Mouse (Mus musculus): ENCODE data around the gene Ankdd1a.

Ankdd1a gene

GRCm38 (mm10) chr9:65502146-65502545 is 17.8 kb downstream of the Ankdd1a start:
- DNase-seq (ENCODE audit: low spot score) = peak; percentile 69

- DNase-seq (ENCODE audit: low spot score) = no peak
Measured at GRCm38 (mm10) chr9:65492851-65493250, 27.1 kb downstream of the Ankdd1a start.

GRCm38 (mm10) chr9:65492351-65492750 is 27.6 kb downstream of the Ankdd1a start:
- no peak for DNase-seq (ENCODE audit: low spot score)

GRCm38 (mm10) chr9:65491476-65491875 is 28.5 kb downstream of the Ankdd1a start:
- DNase-seq (ENCODE audit: low spot score) = no peak

GRCm38 (mm10) chr9:65480071-65480470 is 39.9 kb downstream of the Ankdd1a start:
- DNase-seq (ENCODE audit: low spot score) = no peak

GRCm38 (mm10) chr9:65479158-65479557 is 40.8 kb downstream of the Ankdd1a start:
- no peak for DNase-seq (ENCODE audit: low spot score)

- DNase-seq (ENCODE audit: low spot score) = no peak
Measured at GRCm38 (mm10) chr9:65472769-65473168, 47.2 kb downstream of the Ankdd1a start.

- DNase-seq (ENCODE audit: low spot score) = peak; percentile 79
Measured at GRCm38 (mm10) chr9:65467686-65468085, 52.3 kb downstream of the Ankdd1a start.

GRCm38 (mm10) chr9:65465241-65465640 is 54.8 kb downstream of the Ankdd1a start:
- no peak for DNase-seq (ENCODE audit: low spot score)

GRCm38 (mm10) chr9:65464161-65464560 is 55.8 kb downstream of the Ankdd1a start:
- no peak for DNase-seq (ENCODE audit: low spot score)

GRCm38 (mm10) chr9:65462544-65462943 is 57.4 kb downstream of the Ankdd1a start:
- no peak for DNase-seq (ENCODE audit: low spot score)

- DNase-seq (ENCODE audit: low spot score) = peak; percentile 98
Measured at GRCm38 (mm10) chr9:65460732-65461442, 59.1 kb downstream of the Ankdd1a start, which contains the start of gene Spg21. Gene Spg21 (plus strand): TSS chr9:65460947.

- DNase-seq (ENCODE audit: low spot score) = no peak
Measured at GRCm38 (mm10) chr9:65460198-65460597, 59.8 kb downstream of the Ankdd1a start.

- DNase-seq (ENCODE audit: low spot score) = no peak
Measured at GRCm38 (mm10) chr9:65458975-65459374, 61.0 kb downstream of the Ankdd1a start.

GRCm38 (mm10) chr9:65447951-65448350 is 72.0 kb downstream of the Ankdd1a start:
- DNase-seq (ENCODE audit: low spot score) = no peak

GRCm38 (mm10) chr9:65444692-65445091 is 75.3 kb downstream of the Ankdd1a start:
- DNase-seq (ENCODE audit: low spot score) = no peak

All from retina, embryonic 14.5 days (tissue).